Mouse (Mus musculus): ENCODE results near the gene Gm44965. TPM values are rescaled to one million over a fixed set of nuclear protein-coding genes. Genes with fewer than 3 reads are reported as not detected.

Gene Gm44965
- polyA plus RNA-seq, 1 experiment from 2014 or later: not detected

DNA sequence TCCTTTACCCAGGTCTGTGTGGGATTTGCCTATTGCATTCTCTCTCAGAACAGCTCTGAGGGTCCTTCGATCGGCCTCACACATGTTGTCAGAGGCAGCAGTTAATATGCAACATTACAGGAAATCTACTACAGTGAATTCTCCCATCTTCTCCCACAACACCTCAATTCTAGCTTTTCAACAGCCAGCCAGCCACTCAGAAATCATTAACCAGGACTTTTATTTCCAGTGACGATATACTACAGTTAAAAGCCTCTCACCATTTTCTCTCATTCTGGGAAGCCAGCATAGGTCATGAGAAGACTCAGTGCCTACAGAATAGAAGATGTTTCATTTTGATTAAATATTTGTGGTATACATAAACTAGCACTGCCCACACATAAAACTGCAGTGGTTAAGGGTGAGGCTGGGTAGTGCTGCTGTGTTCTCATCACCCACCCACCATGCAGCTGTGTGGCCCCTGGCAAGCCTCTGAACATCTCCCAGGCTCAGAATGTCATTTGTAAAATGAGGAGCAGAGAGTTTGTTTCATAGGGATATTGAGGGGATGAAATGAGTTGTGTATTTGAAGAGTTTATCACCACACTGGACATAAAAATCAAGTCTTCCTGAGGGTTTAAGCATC, 2.4 kb upstream of the Gm44965 start:
- ATAC-seq (replicated peaks): no peak
- WGBS: 90% methylated on average over 3 of the region's 3 CpGs
- H3K27ac ChIP-seq (replicated peaks): no peak overlapping the region

DNA sequence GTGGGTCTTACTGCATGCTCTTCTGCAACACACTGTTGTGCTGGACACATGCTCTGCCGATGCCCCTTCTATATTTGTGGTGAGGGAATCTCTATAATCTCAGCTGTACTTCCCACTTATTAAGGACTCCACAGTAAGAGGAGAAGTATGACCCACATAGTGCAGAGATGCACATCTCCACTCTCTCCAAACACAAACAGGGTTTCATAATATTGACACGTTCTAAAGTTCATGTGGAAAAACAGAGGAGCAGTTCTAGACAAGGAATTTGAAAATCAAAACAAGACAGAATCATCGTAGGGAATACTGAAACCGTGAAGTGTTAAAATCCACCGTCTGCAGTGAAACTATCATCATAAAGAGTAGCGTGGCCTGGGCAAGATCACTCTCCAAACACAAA, 1.9 kb upstream of the Gm44965 start:
- no peak for ATAC-seq (replicated peaks)
- Histone ChIP-seq H3K4me1 (peaks cover 20% of the 10 kb centered on the region), H3K4me2 (replicated peaks) (no peak overlapping the region), H3K27ac (replicated peaks) (no peak overlapping the region), H3K9ac (replicated peaks) (no peak overlapping the region), H3K36me3 (peaks cover 11% of the 10 kb centered on the region), H3K9me3 (peaks cover 8% of the 10 kb centered on the region; the same call in 1 of the 2 replicates), H3K4me3 (no peak overlapping the region), H3K27me3 (no peaks in the 10 kb centered on the region)
- 95% methylated on average over 6 of the region's 6 CpGs for WGBS

More for the DNA sequence above, 2.4 kb upstream of the Gm44965 start:
- peaks cover 20% of the 10 kb centered on the region for H3K4me1 ChIP-seq
- H3K4me2 ChIP-seq (replicated peaks): no peak overlapping the region
- no peak overlapping the region for H3K9ac ChIP-seq (replicated peaks)
- peaks cover 6% of the 10 kb centered on the region for H3K36me3 ChIP-seq
- H3K9me3 ChIP-seq: peaks cover 3% of the 10 kb centered on the region; the same call in 1 of the 2 replicates
- H3K4me3 ChIP-seq: no peak overlapping the region
- H3K27me3 ChIP-seq: no peaks in the 10 kb centered on the region

DNA sequence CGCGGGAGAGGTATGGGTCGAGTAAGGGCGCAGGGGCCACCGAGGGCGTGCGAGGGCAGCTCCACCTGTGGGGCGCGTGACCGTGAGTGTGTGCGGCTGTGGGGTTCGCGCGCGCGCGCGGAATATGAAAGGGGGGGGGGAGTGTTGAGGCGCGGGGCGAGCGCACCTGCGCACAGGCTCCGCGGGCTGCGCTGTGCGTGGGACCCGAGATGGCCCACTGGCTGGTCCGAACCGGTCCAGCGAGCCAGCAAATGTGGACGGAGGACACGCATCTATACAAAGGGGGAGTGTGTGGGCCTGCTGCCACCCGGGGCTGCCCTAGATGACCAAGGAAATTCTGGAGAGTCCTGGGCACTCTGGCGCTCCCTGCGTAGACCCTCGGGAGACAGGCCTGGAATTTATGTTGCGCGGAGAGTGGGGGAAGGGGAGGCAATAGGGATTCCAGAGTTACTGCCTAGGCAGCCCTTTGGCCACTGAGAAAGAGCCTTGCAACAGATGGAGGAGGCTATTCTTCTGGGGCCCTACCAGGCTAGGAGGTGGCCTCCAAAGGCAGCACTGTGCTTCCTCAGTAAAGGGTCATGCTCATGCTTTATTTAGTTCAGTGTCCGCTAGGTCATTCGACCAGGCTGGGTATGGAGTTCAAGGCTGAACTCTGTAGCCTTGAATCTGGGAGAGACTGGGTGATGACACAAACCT, 450 bp downstream of the Gm44965 start:
- Histone ChIP-seq H3K9ac (replicated peaks) (peak overlapping the region; percentile 77), H3K36me3 (peaks cover 34% of the 10 kb centered on the region), H3K4me1 (peaks cover 20% of the 10 kb centered on the region), H3K27me3 (no peaks in the 10 kb centered on the region), H3K9me3 (peaks cover 9% of the 10 kb centered on the region; the same call in 1 of the 2 replicates), H3K27ac (replicated peaks) (peak overlapping the region; percentile 81), H3K4me2 (replicated peaks) (peak overlapping the region; percentile 61), H3K4me3 (peak overlapping the region; percentile 62)
- ATAC-seq (replicated peaks): peak; percentile 78
- WGBS: under 1% methylated on average over 40 of the region's 41 CpGs

DNA sequence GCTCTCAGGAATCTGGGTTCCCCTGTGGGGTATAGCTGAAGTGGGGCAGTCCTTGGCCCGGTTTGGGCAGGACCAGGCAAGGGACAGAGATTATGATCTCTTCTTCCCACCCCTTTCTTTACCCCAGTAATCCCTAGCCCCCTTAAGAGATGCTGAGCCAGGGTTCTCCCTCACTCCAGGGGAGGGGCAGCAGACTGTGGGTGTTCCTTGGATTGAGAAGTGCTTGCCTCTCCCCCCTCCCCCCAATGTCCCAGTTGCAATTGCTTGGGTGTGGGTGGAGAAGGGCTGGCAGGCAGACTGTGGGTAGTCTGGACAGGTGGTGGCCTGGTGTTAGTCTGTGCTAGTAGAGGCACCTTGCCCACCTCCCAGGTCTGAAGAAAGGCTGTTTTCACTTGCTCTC, 1.5 kb downstream of the Gm44965 start:
- 50% methylated on average over 1 of the region's 1 CpGs for WGBS
- Histone ChIP-seq H3K9me3 (peaks cover 9% of the 10 kb centered on the region; the same call in 1 of the 2 replicates), H3K4me2 (replicated peaks) (peak overlapping the region; percentile 61), H3K4me1 (peaks cover 20% of the 10 kb centered on the region), H3K36me3 (peaks cover 42% of the 10 kb centered on the region), H3K4me3 (peak overlapping the region; percentile 62; the same call in 1 of the 2 replicates), H3K9ac (replicated peaks) (peak overlapping the region; percentile 77; the same call in 1 of the 2 replicates), H3K27ac (replicated peaks) (no peak overlapping the region), H3K27me3 (no peaks in the 10 kb centered on the region)
- no peak for ATAC-seq (replicated peaks)

DNA sequence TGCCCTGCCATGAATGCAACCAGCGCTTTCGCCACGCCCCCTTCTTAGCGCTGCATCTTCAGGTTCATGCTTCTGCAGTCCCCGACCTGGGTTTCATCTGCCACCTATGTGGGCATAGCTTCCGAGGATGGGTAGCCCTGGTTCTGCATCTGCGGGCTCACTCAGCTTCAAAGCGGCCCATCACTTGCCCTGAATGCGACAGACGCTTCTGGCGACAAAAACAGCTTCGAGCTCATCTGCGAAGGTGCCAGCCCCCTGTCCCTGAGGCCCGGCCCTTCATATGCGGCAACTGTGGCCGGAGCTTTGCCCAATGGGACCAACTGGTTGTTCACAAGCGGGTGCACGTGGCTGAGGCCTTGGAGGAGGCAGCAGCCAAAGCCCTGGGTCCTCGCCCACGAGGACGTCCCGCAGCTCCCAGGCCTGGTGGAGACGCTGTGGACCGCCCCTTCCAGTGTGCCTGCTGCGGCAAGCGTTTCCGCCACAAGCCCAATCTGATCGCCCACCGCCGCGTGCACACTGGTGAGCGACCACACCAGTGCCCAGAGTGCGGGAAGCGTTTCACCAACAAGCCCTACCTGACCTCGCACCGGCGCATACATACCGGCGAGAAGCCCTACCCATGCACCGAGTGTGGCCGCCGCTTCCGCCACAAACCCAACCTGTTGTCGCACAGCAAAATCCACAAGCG, 2.9 kb downstream of the Gm44965 start:
- ATAC-seq (replicated peaks): no peak
- Histone ChIP-seq H3K27me3 (no peaks in the 10 kb centered on the region), H3K4me1 (peaks cover 28% of the 10 kb centered on the region), H3K36me3 (peaks cover 42% of the 10 kb centered on the region), H3K4me2 (replicated peaks) (no peak overlapping the region), H3K27ac (replicated peaks) (no peak overlapping the region), H3K9ac (replicated peaks) (no peak overlapping the region), H3K9me3 (peaks cover 9% of the 10 kb centered on the region; the same call in 1 of the 2 replicates), H3K4me3 (no peak overlapping the region)
- WGBS: 96% methylated on average over 45 of the region's 45 CpGs

DNA sequence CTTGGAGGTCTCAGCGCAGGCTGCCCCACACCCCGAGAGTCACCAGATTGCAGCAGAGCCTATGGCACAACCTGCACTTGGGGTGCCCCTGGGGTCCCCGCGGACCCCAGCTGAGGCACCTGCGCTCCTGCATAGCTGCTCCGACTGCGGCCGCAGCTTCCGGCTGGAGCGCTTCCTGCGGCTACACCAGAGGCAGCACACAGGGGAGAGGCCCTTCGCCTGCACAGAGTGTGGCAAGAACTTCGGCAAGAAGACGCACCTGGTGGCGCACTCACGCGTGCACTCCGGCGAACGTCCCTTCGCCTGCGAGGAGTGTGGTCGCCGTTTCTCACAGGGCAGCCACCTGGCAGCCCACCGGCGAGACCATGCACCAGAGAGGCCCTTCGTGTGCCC, 3.5 kb downstream of the Gm44965 start:
- Histone ChIP-seq H3K36me3 (peaks cover 42% of the 10 kb centered on the region), H3K4me3 (no peak overlapping the region), H3K9me3 (peaks cover 9% of the 10 kb centered on the region; the same call in 1 of the 2 replicates), H3K4me1 (peaks cover 28% of the 10 kb centered on the region), H3K4me2 (replicated peaks) (no peak overlapping the region), H3K27ac (replicated peaks) (no peak overlapping the region), H3K9ac (replicated peaks) (no peak overlapping the region), H3K27me3 (no peaks in the 10 kb centered on the region)
- ATAC-seq (replicated peaks): no peak
- 96% methylated on average over 27 of the region's 27 CpGs for WGBS

DNA sequence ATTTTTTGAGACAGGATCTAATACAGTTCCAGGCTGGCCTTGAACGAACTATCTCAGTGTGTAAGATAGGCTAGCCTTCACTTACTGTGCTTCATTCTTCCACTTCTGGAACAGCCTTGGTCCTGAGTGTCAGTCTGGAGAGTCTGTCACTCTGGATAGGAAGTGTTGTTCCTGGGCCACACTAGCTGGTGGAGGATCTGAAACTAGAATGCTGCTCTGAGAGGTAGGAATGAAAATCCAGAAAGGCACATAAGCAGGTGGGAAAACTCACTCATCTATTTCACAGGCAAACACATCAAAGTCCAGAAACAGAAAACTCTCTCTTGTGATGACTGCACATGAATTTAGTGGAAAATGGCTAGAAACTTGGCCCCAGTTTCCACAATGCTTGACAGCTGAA, 6.9 kb downstream of the Gm44965 start:
- Histone ChIP-seq H3K9me3 (peaks cover 9% of the 10 kb centered on the region; the same call in 1 of the 2 replicates), H3K4me2 (replicated peaks) (no peak overlapping the region), H3K27me3 (no peaks in the 10 kb centered on the region), H3K36me3 (peaks cover 42% of the 10 kb centered on the region), H3K4me1 (peaks cover 19% of the 10 kb centered on the region), H3K27ac (replicated peaks) (peak overlapping the region; percentile 90; the same call in 1 of the 2 replicates), H3K4me3 (no peak overlapping the region), H3K9ac (replicated peaks) (no peak overlapping the region)
- 92% methylated on average over 1 of the region's 1 CpGs for WGBS
- no peak for ATAC-seq (replicated peaks)

DNA sequence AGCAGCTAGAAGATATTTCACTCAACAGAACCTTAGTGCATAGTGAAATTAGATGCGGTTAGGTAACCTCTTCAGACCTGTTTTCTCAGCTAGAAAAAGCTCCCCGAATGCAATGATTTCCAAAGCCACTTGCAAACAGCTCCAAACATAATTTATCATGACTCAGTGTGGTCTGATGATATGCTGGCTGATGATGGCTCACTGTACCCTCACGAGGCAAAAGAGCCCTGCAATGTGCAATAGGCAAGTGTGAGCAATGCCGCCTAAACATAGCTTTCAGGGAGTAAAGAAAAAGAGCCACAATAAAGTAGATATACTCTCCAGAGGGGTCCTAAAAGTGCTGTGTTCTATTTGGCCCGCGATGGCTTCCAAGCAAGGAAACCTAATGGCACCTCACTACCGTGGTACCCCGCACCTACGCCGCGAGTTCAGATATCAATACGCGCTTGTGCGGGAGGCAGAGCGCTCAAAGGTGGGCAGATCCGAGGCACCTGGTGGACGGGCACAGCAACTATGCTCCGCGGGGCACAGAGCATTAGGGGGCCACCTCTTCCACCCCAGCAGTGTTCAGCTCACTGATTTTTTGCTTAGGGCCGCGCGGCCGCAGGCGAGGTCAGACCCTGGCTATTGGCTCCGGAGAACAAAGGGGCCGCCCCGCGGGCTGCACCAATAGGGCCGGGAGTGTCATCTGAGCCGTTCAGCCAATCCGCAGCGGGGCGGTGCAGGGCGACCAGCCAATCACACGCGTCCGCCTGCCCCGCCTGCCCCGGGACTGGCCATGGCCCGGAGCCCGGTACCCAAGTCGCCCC, 7.7 kb downstream of the Gm44965 start, which contains the start of gene Zfp775:
Zfp775 (plus strand) TSS at position 793 of the 809 bp plus-strand sequence.
- WGBS: 5% methylated on average over 42 of the region's 42 CpGs
- H3K36me3 ChIP-seq: peaks cover 35% of the 10 kb centered on the region

DNA sequence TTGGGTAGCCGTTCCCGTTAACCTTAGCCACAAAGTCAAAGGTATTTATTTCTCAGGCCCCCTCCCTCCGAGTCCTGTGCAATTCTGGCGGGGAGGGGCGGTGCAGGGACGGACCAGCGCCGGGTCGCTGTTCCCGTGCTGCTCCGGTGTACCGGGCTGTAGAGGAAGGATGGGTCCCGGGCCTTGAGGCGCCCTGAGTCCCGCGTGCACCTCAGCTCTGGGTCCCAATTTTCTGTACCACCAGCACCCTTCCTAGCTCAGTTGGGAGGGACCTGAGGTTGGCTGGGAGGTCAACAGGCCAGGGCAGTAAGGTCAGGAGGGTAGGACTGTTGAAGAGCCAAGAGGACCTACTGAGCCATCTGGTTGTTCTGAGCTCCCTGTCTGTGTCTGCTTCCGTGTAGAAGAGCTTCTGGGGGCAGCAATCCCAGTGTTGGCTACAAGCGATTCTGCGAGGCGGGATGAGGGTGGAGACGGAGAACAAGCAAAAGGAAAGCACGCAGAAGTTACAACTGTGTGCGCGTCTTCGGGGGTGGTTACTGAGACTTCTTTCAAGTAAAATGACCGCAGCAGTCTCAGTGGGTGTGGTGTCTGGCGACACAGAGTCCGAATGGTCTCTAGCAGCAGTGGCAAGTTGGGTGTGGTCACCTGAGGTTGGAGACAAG, 8.5 kb downstream of the Gm44965 start:
- H3K4me1 ChIP-seq: peaks cover 19% of the 10 kb centered on the region
- H3K27ac ChIP-seq (replicated peaks): peak overlapping the region; percentile 90
- no peaks in the 10 kb centered on the region for H3K9me3 ChIP-seq
- no peaks in the 10 kb centered on the region for H3K27me3 ChIP-seq
- ATAC-seq (replicated peaks): peak; percentile 84
- WGBS: 2% methylated on average over 28 of the region's 28 CpGs
- H3K4me3 ChIP-seq: peak overlapping the region; percentile 92
- peaks cover 28% of the 10 kb centered on the region for H3K36me3 ChIP-seq
- H3K4me2 ChIP-seq (replicated peaks): peak overlapping the region; percentile 78
- H3K9ac ChIP-seq (replicated peaks): peak overlapping the region; percentile 96

More for the DNA sequence above, 7.7 kb downstream of the Gm44965 start, which contains the start of gene Zfp775:
- Histone ChIP-seq H3K4me1 (peaks cover 19% of the 10 kb centered on the region), H3K4me3 (peak within 1 kb of the TSS; percentile 92), H3K27me3 (no peaks in the 10 kb centered on the region), H3K4me2 (replicated peaks) (peak within 1 kb of the TSS; percentile 78), H3K9me3 (peaks cover 4% of the 10 kb centered on the region; the same call in 1 of the 2 replicates), H3K27ac (replicated peaks) (peak within 1 kb of the TSS; percentile 90), H3K9ac (replicated peaks) (peak within 1 kb of the TSS; percentile 96)
- ATAC-seq (replicated peaks): peak; percentile 98

DNA sequence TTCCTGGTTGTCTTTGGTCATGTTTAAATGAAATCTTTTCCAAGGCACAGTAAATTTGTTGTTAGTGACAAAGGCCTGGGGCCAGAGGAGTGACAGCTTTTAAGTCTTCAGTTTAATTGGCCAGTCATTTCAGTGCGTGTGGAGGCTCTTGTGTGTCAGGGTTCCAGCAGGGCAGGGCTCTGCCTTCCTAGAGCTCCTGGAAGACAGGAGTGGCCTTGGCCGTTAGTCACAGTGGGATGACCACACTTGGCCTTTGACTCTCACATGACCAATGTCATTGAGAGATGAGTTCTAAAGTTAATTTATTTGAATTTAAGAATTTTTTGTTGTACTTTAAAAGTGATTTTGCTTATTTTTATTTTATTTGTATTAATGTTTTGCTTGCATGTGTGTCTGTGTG, 14.4 kb downstream of the Gm44965 start:
- Histone ChIP-seq H3K27ac (replicated peaks) (no peak overlapping the region), H3K27me3 (no peaks in the 10 kb centered on the region), H3K9ac (replicated peaks) (no peak overlapping the region), H3K4me2 (replicated peaks) (no peak overlapping the region), H3K4me1 (peaks cover 2% of the 10 kb centered on the region), H3K36me3 (0 out of 2 replicates have a peak, but pooled peaks cover 7% of the 10 kb centered on the region), H3K4me3 (no peak overlapping the region), H3K9me3 (no peaks in the 10 kb centered on the region)
- 59% methylated on average over 2 of the region's 2 CpGs for WGBS
- ATAC-seq (replicated peaks): no peak

DNA sequence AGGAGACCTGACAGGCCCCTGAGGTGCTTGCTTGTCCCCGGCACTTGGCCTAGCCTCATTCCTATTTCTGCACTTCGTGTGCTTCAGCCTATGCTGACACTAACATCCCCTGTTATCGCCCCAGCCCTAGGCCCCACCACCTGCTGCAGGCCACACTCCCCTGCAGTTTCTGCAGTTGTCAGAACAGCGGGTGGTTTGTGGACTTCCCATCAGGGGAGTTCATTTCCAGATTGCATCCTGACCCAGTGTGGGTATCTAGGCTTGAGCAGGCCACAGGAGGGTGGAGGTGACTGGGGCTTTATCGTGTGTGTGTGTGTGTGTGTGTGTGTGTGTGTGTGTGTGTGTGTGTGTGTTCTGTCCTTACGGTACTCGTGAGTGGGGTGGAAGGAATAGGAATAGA, 15.8 kb downstream of the Gm44965 start:
- WGBS: 60% methylated on average over 7 of the region's 7 CpGs
- H3K36me3 ChIP-seq: peaks cover 18% of the 10 kb centered on the region
- H3K27me3 ChIP-seq: no peaks in the 10 kb centered on the region
- H3K4me3 ChIP-seq: no peak overlapping the region
- ATAC-seq (replicated peaks): no peak
- H3K9ac ChIP-seq (replicated peaks): no peak overlapping the region
- H3K27ac ChIP-seq (replicated peaks): no peak overlapping the region
- no peaks in the 10 kb centered on the region for H3K9me3 ChIP-seq
- H3K4me2 ChIP-seq (replicated peaks): no peak overlapping the region
- H3K4me1 ChIP-seq: no peaks in the 10 kb centered on the region
